Mouse (Mus musculus) cortical plate, adult 2 months (tissue): ENCODE measurements around the gene Mlip. TPM values are rescaled to one million over a fixed set of nuclear protein-coding genes. Genes with fewer than 3 reads are reported as not detected.
"Not testable (repeated sequence)": the region's sequence is repeated elsewhere in the genome, so short reads cannot be mapped to it uniquely, and the experiment has no call there.

Experiments
- H3K27ac ChIP-seq: fragments of 200-500 bp; 2 replicates; pipeline ENCODE4 v1.5.1; 2012; ENCODE audit warnings: low read length, control low read depth, inconsistent platforms; ENCODE audit not compliant: insufficient read depth
- H3K4me1 ChIP-seq: fragments of 200-500 bp; 2 replicates; pipeline ENCODE4 v1.6.1; 2011; ENCODE audit warnings: low read length; ENCODE audit not compliant: control insufficient read depth, insufficient read depth
- H3K4me3 ChIP-seq: fragments of 200-500 bp; 2 replicates; pipeline ENCODE4 v1.5.1; 2011; ENCODE audit warnings: mild to moderate bottlenecking, low read length, control low read depth; ENCODE audit not compliant: insufficient read depth
- CTCF ChIP-seq: fragments of 200-500 bp; IDR thresholded peaks from 2 replicates; pipeline ENCODE4 v1.5.1; 2011; ENCODE audit warnings: mild to moderate bottlenecking, control low read depth, low read length; ENCODE audit not compliant: insufficient read depth; ENCODE audit errors: extremely low read depth
- POLR2A ChIP-seq: fragments of 200-500 bp; IDR thresholded peaks from 2 replicates; pipeline ENCODE4 v1.6.1; 2011; ENCODE audit warnings: mild to moderate bottlenecking, low read length, control low read depth; ENCODE audit not compliant: insufficient read depth; ENCODE audit errors: extremely low read depth
- polyA plus RNA-seq: library from polyadenylated mRNA; depleted of rRNA; stranded (reverse); fragments of >200 nt; gene quantifications from 2 replicates; pipeline ENCODE4 v1.2.3, GENCODE M21; 2012; rRNA removed

Mlip gene
- polyA plus RNA-seq, 1 experiment, result 82.2 TPM

DNA sequence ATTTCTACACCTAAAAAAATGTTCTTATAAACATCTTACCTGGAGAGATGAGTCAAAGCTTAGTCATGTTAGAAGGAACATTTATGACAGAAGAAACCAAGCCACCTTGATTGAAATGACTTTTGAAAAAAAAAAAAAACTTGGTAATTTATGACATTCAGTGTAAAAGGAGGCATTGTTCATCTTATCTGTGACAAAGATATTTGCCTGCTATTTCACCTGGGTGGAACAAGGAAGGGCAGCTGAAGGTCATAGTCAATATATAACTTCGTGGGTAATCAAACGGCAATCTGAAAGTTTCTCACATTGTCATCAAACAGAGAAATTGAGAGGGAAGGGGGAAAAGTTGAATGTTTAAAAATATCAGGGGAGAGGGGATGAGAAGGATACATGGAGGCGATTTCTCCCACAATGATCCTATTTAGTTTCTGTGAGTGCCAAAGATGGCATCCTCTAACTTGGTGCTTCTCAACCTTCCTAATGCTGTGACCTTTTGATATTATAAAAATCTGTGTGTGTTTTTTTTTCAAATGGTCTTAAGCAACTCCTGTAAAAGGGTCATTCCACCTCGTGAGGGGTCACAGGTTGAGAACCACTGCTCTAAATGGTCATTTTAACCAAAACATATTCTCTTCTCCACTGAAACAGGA lies 192.4 kb downstream of the Mlip start:
- Histone ChIP-seq H3K4me1 (no peaks in the 10 kb centered on the region), H3K27ac (no peak overlapping the region), H3K4me3 (no peak overlapping the region)
- TF ChIP-seq POLR2A, result no peak
- TF ChIP-seq CTCF, result no peak

DNA sequence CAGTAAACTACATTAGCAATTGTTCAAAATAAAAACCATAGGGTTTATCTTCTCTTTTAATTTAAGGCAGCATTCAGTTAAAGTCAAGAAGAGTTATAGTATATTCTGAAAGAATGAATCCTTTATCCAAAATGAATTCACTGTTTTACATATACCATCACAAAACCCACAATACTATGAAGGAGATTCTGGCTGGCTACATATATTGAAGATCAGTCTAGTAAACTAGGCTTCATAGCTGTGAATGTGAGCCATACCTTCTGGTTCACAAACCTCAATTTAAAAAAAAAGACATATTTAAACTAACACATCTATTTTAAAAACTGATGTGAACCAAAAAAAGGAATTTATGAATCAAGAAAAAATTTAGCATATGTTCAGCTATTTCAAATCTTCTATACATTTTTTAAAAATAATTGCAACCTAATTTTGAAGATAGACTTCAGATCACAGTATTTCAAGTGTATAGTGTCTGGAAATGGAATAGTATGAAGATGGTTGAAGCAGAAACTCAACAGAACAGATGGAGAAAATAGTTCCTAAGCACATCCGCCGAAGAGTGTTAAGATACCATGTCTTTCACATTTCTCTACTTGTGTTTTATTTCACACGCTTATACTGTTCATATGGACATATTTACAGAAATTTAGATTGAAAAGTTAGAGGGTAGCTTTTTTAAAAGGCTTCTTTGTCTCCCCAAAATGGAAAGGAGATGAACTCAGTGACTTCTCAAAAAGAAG lies 204.1 kb downstream of the Mlip start:
- Histone ChIP-seq H3K4me3 (no peak overlapping the region), H3K4me1 (no peaks in the 10 kb centered on the region; the same call in 1 of the 2 replicates), H3K27ac (no peak overlapping the region)
- no peak for TF ChIP-seq POLR2A
- TF ChIP-seq CTCF, result no peak

DNA sequence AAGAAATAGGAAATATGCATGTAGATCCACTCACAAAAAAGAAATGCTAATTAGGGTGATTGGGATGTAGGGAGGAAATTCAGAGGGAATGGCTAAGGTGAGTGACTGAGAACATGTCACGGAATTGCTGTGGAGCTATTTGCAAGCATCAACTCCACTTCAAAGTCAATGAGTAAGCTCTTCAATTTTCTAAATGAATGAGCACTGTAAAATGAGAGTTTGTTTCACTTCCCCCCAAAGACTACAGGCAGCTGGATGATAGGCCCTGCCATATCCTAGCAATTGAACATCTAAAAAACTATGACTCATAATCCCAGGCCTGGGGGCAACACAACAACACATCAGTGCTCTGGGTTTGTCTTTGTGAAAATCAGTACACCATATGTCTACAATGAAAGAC lies 233.0 kb downstream of the Mlip start:
- TF ChIP-seq CTCF, result no peak
- no peak for TF ChIP-seq POLR2A
- H3K4me3 ChIP-seq, result no peak overlapping the region
- no peak overlapping the region for H3K27ac ChIP-seq
- H3K4me1 ChIP-seq, result no peaks in the 10 kb centered on the region

DNA sequence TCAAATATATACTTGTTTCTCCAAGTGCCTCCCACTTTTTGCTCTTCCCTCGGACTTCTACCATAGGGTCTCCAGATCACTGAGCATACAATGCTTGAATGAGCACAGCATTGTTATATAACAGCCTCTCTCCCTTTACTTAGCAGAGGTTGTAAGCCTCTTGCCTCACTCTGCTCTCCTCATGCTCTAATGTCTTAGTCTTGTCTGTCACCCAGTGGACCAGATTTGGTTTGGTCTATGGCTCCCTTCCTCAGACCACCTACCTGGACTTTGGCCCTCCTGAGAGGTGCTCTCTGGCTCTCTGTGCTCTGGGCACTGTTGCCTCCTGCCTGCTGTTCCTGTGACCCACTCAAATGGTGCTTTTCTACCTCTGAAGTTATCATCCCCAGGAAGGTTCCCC lies 255.9 kb downstream of the Mlip start:
- TF ChIP-seq POLR2A (no peak), CTCF (no peak)
- H3K27ac ChIP-seq, result no peak overlapping the region
- H3K4me1 ChIP-seq, result no peaks in the 10 kb centered on the region
- no peak overlapping the region for H3K4me3 ChIP-seq

DNA sequence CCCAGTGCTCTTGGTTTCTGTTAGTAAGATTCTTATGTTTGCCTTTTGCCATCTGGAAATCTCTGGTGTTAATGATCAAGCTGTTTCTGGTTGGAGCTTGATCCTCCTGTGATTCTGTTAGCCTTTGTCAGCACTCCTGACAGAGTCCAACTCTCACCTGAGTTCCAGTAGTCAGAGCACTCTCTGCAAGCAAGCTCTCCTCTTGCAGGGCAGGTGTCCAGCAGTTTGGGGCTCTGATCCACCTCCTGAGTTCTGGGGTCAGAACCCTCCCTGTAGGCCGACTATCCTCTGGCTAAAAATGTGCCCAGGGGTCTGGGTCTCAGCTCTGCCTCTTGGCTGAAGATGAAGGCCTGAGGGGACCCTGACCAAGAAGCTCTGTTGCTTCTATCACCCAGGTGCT lies 269.5 kb downstream of the Mlip start:
- H3K4me1 ChIP-seq, H3K4me3 ChIP-seq, H3K27ac ChIP-seq: not testable (repeated sequence)

DNA sequence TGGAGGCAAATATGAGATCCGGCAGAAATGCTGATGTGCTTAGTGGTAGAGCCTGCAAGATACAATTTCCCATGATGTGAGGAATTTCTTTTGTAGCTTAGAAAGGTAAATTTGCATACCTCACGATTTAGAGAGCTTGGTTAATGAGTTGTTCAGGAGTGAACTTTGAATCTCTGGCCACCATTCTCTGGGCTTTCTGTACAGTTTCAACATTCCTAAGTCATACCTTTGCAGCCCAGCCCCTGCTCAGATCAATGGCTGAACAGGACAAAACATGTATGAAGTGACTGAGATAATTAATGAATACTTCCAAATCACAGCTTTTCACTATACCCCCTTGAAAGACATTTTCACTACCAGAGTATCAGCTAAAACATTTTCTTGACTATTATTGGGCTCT lies 281.1 kb downstream of the Mlip start:
- Histone ChIP-seq H3K4me3 (no peak overlapping the region), H3K4me1 (no peaks in the 10 kb centered on the region), H3K27ac (no peak overlapping the region)
- TF ChIP-seq CTCF (no peak), POLR2A (no peak)

DNA sequence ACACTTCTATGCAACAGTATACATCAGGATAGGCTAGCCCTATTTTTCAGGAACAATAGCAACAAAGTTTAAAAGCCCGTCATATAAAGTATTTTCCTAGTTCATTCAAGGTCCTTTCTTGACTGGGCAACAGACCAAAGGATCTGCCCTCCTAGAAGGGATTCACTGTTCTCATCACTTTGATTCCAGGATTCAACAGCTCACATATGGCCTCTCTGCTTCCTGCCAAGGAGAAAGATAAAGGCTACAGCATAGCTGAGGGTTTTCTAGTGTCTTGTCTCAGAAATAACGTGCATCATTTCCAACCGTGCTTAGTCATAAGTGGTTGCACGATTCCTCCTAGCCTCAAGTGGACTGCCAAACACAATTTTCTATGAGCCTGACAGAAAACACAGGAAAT lies 296.2 kb downstream of the Mlip start:
- Histone ChIP-seq H3K4me3 (no peak overlapping the region), H3K27ac (no peak overlapping the region), H3K4me1 (no peaks in the 10 kb centered on the region)
- TF ChIP-seq CTCF, result no peak
- no peak for TF ChIP-seq POLR2A

DNA sequence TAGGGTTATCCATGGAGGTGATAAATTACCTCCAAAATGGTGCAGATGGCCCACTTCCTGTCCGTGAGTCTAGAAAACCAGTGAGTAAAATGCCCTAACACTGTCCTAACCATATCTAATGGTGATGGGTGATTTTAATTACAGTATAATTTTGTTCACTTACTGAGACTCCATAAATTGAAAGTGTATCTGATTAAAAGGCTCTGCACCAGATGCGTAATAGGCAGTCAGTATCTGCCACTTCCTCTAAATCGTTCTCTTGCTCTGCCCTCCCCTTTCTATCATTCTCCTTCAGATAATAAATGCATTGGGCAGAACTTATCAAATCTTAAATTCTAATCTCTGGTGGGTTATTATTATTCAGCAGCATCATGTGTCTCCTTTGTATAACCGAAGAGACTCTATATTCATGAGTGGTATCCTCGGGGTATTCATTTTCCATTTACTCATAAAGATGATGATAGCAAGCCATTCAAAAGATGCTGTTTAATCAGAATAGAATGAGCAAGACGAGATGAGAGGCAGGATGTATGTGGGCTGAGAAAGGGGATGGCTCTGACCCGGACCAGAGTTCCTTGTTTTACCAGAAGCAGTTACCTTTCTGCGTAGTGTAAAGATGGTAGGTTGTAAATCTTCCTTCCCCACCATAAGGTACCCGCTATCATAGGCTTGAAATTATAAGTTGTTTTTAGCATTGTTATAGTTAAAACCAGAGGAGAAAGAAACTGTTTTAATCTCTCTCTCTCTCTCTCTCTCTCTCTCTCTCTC lies 298.2 kb downstream of the Mlip start:
- H3K4me3 ChIP-seq, result no peak overlapping the region
- no peak overlapping the region for H3K27ac ChIP-seq
- no peak for TF ChIP-seq POLR2A
- TF ChIP-seq CTCF, result no peak
- H3K4me1 ChIP-seq, result no peaks in the 10 kb centered on the region

Other genes with a start within 250 kb of the Mlip start
- 9.3 and 12.8 TPM in 2 replicates for gene Lrrc1, start 191.9 kb upstream of the Mlip start, polyA plus RNA-seq